Mouse (Mus musculus): Measurements from ENCODE around the gene Snx4. TPM values are rescaled to one million over a fixed set of nuclear protein-coding genes. Genes with fewer than 3 reads are reported as not detected.

Gene Snx4
- polyA plus RNA-seq, 1 experiment from 2014 or later = 84.3 TPM

GRCm38 (mm10) chr16:33344875-33345274, 93.6 kb downstream of the Snx4 start:
- H3K4me2 ChIP-seq = no peak overlapping the region
- no peaks in the 10 kb centered on the region for H3K27me3 ChIP-seq
- no peaks in the 10 kb centered on the region for H3K9me3 ChIP-seq
- no peak for ATAC-seq (ENCODE audit: insufficient number of reproducible peaks, low FRiP score, low TSS enrichment, low read depth)
- H3K27ac ChIP-seq = no peak overlapping the region
- 0 out of 2 replicates have a peak, but pooled peaks cover 3% of the 10 kb centered on the region for H3K4me1 ChIP-seq
- H3K36me3 ChIP-seq = no peaks in the 10 kb centered on the region
- no peak overlapping the region for H3K9ac ChIP-seq
- H3K4me3 ChIP-seq = no peak overlapping the region
- 69% methylated on average over 4 of the region's 4 CpGs for WGBS

DNA sequence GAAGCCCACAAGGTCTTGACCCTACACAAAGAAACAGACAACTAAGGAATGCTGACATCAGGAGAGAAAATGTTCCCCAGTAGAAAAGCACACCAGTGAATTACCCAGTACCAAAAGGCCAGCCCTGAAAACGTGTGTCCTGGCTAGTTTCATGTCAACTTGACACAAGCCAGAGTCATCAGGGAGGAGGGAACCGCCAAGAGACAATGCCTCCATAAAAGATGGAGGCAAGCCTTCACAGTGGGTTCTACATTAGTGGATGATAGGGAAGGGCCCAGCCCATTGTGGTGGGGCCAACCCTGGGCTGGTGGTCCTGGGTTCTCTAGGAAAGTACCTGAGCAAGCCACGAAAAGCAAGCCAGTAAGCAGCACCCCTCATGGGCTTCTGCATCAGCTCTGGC, 95.1 kb downstream of the Snx4 start:
- no peak overlapping the region for H3K4me3 ChIP-seq
- no peak overlapping the region for H3K4me2 ChIP-seq
- WGBS = 27% methylated on average over 3 of the region's 3 CpGs
- 0 out of 2 replicates have a peak, but pooled peaks cover 3% of the 10 kb centered on the region for H3K4me1 ChIP-seq
- H3K9me3 ChIP-seq = no peaks in the 10 kb centered on the region
- H3K27me3 ChIP-seq = no peaks in the 10 kb centered on the region
- H3K27ac ChIP-seq = no peak overlapping the region
- ATAC-seq (ENCODE audit: insufficient number of reproducible peaks, low FRiP score, low TSS enrichment, low read depth) = no peak
- no peak overlapping the region for H3K9ac ChIP-seq
- H3K36me3 ChIP-seq = no peaks in the 10 kb centered on the region

DNA sequence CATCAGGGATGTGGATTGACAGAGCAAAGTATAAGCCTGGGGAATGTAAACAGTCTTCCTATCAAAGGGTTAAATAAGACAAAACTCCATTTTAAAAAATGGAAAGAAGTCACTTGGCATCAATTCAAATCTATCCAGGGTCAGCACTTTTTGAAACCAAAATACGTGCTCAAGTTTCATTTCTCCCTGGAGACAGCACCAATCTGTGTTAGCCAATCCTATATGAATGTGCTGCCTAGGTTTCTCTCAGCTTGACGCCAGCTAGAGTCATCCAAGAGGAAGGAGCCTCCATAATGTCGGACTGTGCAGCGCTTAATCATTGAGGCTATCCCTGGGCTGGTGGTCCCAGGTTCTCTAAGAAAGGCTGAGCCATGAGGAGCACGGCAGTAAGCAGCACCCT, 95.9 kb downstream of the Snx4 start:
- H3K4me2 ChIP-seq = no peak overlapping the region
- H3K4me1 ChIP-seq = 0 out of 2 replicates have a peak, but pooled peaks cover 3% of the 10 kb centered on the region
- no peaks in the 10 kb centered on the region for H3K9me3 ChIP-seq
- no peak overlapping the region for H3K9ac ChIP-seq
- no peak overlapping the region for H3K27ac ChIP-seq
- 47% methylated on average over 5 of the region's 5 CpGs for WGBS
- no peaks in the 10 kb centered on the region for H3K36me3 ChIP-seq
- no peaks in the 10 kb centered on the region for H3K27me3 ChIP-seq
- no peak overlapping the region for H3K4me3 ChIP-seq
- no peak for ATAC-seq (ENCODE audit: insufficient number of reproducible peaks, low FRiP score, low TSS enrichment, low read depth)

Other genes with a start within 250 kb of the Snx4 start
- gene Iqcg, start 195.2 kb upstream of the Snx4 start, polyA plus RNA-seq (2015; fragmentation: Nextera tagmentation; extraction: Ambion mirVana) = 1.6 and 2.0 TPM in 2 replicates
- gene Rpl35a, start 195.0 kb upstream of the Snx4 start, polyA plus RNA-seq (2015; fragmentation: Nextera tagmentation; extraction: Ambion mirVana) = 774 and 915 TPM in 2 replicates
- gene Lmln, start 188.9 kb upstream of the Snx4 start, polyA plus RNA-seq (2015; fragmentation: Nextera tagmentation; extraction: Ambion mirVana) = 1.7 and 1.8 TPM in 2 replicates
- gene Osbpl11, start 66.4 kb upstream of the Snx4 start, polyA plus RNA-seq (2015; fragmentation: Nextera tagmentation; extraction: Ambion mirVana) = 15.6 and 16.0 TPM in 2 replicates
- gene Zfp148, start 129.4 kb downstream of the Snx4 start, polyA plus RNA-seq (2015; fragmentation: Nextera tagmentation; extraction: Ambion mirVana) = 58.4 and 60.9 TPM in 2 replicates